Mouse (Mus musculus) lung, embryonic 16.5 days (tissue): ENCODE measurements around the gene Large2. TPM values are rescaled to one million over a fixed set of nuclear protein-coding genes. Genes with fewer than 3 reads are reported as not detected.
A peak's percentile ranks its signal among the peaks of the same experiment; 100 is the strongest.

Experiments
- ATAC-seq: fragments of 200-750 bp; cut with Nextera tagmentation; 2 replicates; pipeline ENCODE4 v1.8.0; 2017; ENCODE audit warnings: low read depth, mild to moderate bottlenecking, moderate library complexity
- H3K27ac ChIP-seq: fragments of 300-500 bp; sonication (generic); 2 replicates; pipeline ENCODE4 v1.5.1; 2014; ENCODE audit warnings: mild to moderate bottlenecking, control low read depth, low read length
- H3K27me3 ChIP-seq: fragments of 300-500 bp; sonication (generic); 2 replicates; pipeline ENCODE4 v1.6.1; 2014; ENCODE audit warnings: low read depth, low read length, mixed read lengths; ENCODE audit not compliant: control insufficient read depth, insufficient read depth
- H3K36me3 ChIP-seq: fragments of 300-500 bp; sonication (generic); 2 replicates; pipeline ENCODE4 v1.6.1; 2014; ENCODE audit warnings: low read length; ENCODE audit not compliant: control insufficient read depth, insufficient read depth
- H3K4me1 ChIP-seq: fragments of 300-500 bp; sonication (generic); replicated peaks from 2 replicates; pipeline ENCODE4 v1.6.1; 2014; ENCODE audit warnings: low read length, mixed read lengths; ENCODE audit not compliant: control insufficient read depth, insufficient read depth
- H3K4me2 ChIP-seq: fragments of 300-500 bp; sonication (generic); 2 replicates; pipeline ENCODE4 v1.6.1; 2014; ENCODE audit warnings: low read depth, low read length, control low read depth
- H3K4me3 ChIP-seq: fragments of 300-500 bp; sonication (generic); 2 replicates; pipeline ENCODE4 v1.5.1; 2014; ENCODE audit warnings: mild to moderate bottlenecking, low read length, control low read depth
- H3K9ac ChIP-seq: fragments of 300-500 bp; sonication (generic); 2 replicates; pipeline ENCODE4 v1.6.1; 2014; ENCODE audit warnings: low read length, control low read depth
- H3K9me3 ChIP-seq: fragments of 300-500 bp; sonication (generic); 2 replicates; pipeline ENCODE4 v1.6.1; 2016; ENCODE audit warnings: low read length; ENCODE audit not compliant: control insufficient read depth
- WGBS: fragments of 180-500 bp; shearing (Covaris S2); extraction: QIAGEN DNeasy Blood & Tissue Kit; methylation state at CpG from one replicate; pipeline ENCODE4 v1.1.7; 2014; 5-methylcytosine and 5-hydroxymethylcytosine counted together
- polyA plus RNA-seq: library from polyadenylated mRNA; unstranded; fragments of >200 nt; fragmentation: Nextera tagmentation; extraction: Ambion mirVana; gene quantifications from 2 replicates; pipeline ENCODE4 v1.2.1, GENCODE M21; 2015

The Large2 gene
- polyA plus RNA-seq, 1 experiment from 2014 or later, result 20.4 TPM

GRCm38 (mm10) chr2:92367383-92368029, 7.2 kb downstream of the Large2 start:
- no peak for ATAC-seq
- WGBS, result 23% methylated on average over 20 of the region's 20 CpGs
- no peak overlapping the region for H3K4me2 ChIP-seq

GRCm38 (mm10) chr2:92365568-92365967, 9.1 kb downstream of the Large2 start:
- no peak for ATAC-seq
- no peak overlapping the region for H3K4me2 ChIP-seq
- H3K27ac ChIP-seq, result no peak overlapping the region
- H3K36me3 ChIP-seq, result peaks cover 3% of the 10 kb centered on the region
- H3K27me3 ChIP-seq, result peaks cover 12% of the 10 kb centered on the region
- H3K9me3 ChIP-seq, result no peaks in the 10 kb centered on the region
- WGBS, result 88% methylated on average over 10 of the region's 10 CpGs
- no peak overlapping the region for H3K9ac ChIP-seq
- H3K4me1 ChIP-seq, result peaks cover 7% of the 10 kb centered on the region; the same call in 1 of the 2 replicates
- no peak overlapping the region for H3K4me3 ChIP-seq

More at GRCm38 (mm10) chr2:92367383-92368029, 7.2 kb downstream of the Large2 start:
- Histone ChIP-seq H3K4me3 (no peak overlapping the region), H3K36me3 (peaks cover 3% of the 10 kb centered on the region), H3K4me1 (peaks cover 11% of the 10 kb centered on the region), H3K27ac (no peak overlapping the region), H3K9me3 (no peaks in the 10 kb centered on the region), H3K9ac (no peak overlapping the region), H3K27me3 (peaks cover 23% of the 10 kb centered on the region)

GRCm38 (mm10) chr2:92364086-92364485, 10.6 kb downstream of the Large2 start:
- ATAC-seq, result no peak
- Histone ChIP-seq H3K9ac (no peak overlapping the region), H3K36me3 (peaks cover 10% of the 10 kb centered on the region), H3K4me1 (0 out of 2 replicates have a peak, but pooled peaks cover under 1% of the 10 kb centered on the region), H3K27me3 (peaks cover under 1% of the 10 kb centered on the region; the same call in 1 of the 2 replicates), H3K4me2 (no peak overlapping the region), H3K4me3 (no peak overlapping the region), H3K27ac (no peak overlapping the region), H3K9me3 (no peaks in the 10 kb centered on the region)
- WGBS, result 83% methylated on average over 4 of the region's 4 CpGs

- H3K27me3 ChIP-seq, result no peaks in the 10 kb centered on the region
- H3K4me2 ChIP-seq, result no peak overlapping the region
- ATAC-seq, result no peak
- H3K9me3 ChIP-seq, result no peaks in the 10 kb centered on the region
- no peak overlapping the region for H3K27ac ChIP-seq
- H3K4me3 ChIP-seq, result no peak overlapping the region
- no peak overlapping the region for H3K9ac ChIP-seq
- 88% methylated on average over 6 of the region's 6 CpGs for WGBS
- no peaks in the 10 kb centered on the region for H3K4me1 ChIP-seq
- H3K36me3 ChIP-seq, result peaks cover 21% of the 10 kb centered on the region
Observed at GRCm38 (mm10) chr2:92362571-92363228, 12.0 kb downstream of the Large2 start.

GRCm38 (mm10) chr2:92361795-92362194, 12.9 kb downstream of the Large2 start:
- no peak for ATAC-seq
- WGBS, result 85% methylated on average over 8 of the region's 8 CpGs
- Histone ChIP-seq H3K9ac (no peak overlapping the region), H3K9me3 (no peaks in the 10 kb centered on the region), H3K27ac (no peak overlapping the region), H3K4me1 (no peaks in the 10 kb centered on the region), H3K27me3 (no peaks in the 10 kb centered on the region), H3K4me3 (no peak overlapping the region), H3K36me3 (peaks cover 28% of the 10 kb centered on the region), H3K4me2 (no peak overlapping the region)

- Histone ChIP-seq H3K4me2 (no peak overlapping the region), H3K36me3 (peaks cover 30% of the 10 kb centered on the region), H3K4me1 (no peaks in the 10 kb centered on the region), H3K27ac (no peak overlapping the region), H3K9ac (no peak overlapping the region), H3K27me3 (no peaks in the 10 kb centered on the region), H3K9me3 (no peaks in the 10 kb centered on the region), H3K4me3 (no peak overlapping the region)
- 27% methylated on average over 12 of the region's 12 CpGs for WGBS
- no peak for ATAC-seq
Observed at GRCm38 (mm10) chr2:92360893-92361292, 13.8 kb downstream of the Large2 start.

- 73% methylated on average over 25 of the region's 25 CpGs for WGBS
- no peak for ATAC-seq
- Histone ChIP-seq H3K9me3 (no peaks in the 10 kb centered on the region), H3K4me3 (no peak overlapping the region), H3K27ac (no peak overlapping the region), H3K27me3 (no peaks in the 10 kb centered on the region), H3K4me1 (no peaks in the 10 kb centered on the region), H3K9ac (no peak overlapping the region), H3K36me3 (peaks cover 33% of the 10 kb centered on the region), H3K4me2 (no peak overlapping the region)
Observed at GRCm38 (mm10) chr2:92360186-92360823, 14.4 kb downstream of the Large2 start.

GRCm38 (mm10) chr2:92359301-92359700, 15.4 kb downstream of the Large2 start:
- Histone ChIP-seq H3K4me3 (no peak overlapping the region), H3K4me2 (no peak overlapping the region), H3K4me1 (no peaks in the 10 kb centered on the region), H3K27me3 (no peaks in the 10 kb centered on the region), H3K27ac (no peak overlapping the region), H3K9ac (no peak overlapping the region), H3K36me3 (peaks cover 34% of the 10 kb centered on the region), H3K9me3 (no peaks in the 10 kb centered on the region)
- 62% methylated on average over 2 of the region's 2 CpGs for WGBS
- 0 out of 2 replicates have a peak, but pooled peaks have one; percentile 36 for ATAC-seq

- Histone ChIP-seq H3K27me3 (no peaks in the 10 kb centered on the region), H3K4me1 (no peaks in the 10 kb centered on the region), H3K4me3 (no peak overlapping the region), H3K36me3 (peaks cover 32% of the 10 kb centered on the region), H3K27ac (no peak overlapping the region), H3K9me3 (no peaks in the 10 kb centered on the region), H3K4me2 (no peak overlapping the region), H3K9ac (no peak overlapping the region)
- ATAC-seq, result no peak
- WGBS, result 44% methylated on average over 6 of the region's 6 CpGs
Observed at GRCm38 (mm10) chr2:92354224-92354623, 20.4 kb downstream of the Large2 start.
